Mouse (Mus musculus) megakaryocyte-erythroid progenitor cell, adult 5-6 weeks (primary cell): ENCODE measurements at regions not wholly inside any gene's neighbourhood (a gene's known extent, or its start where the extent isn't known, plus 50 kb on each side); places are given as distances from the start of the nearest gene placed in this dataset.

Experiments used
- ATAC-seq: replicated peaks from 2 replicates; pipeline ENCODE4 v1.8.0; 2016; ENCODE audit warnings: mild to moderate bottlenecking, inconsistent platforms; ENCODE audit not compliant: severe bottlenecking, poor library complexity, low FRiP score, low TSS enrichment

GRCm38 (mm10) chr5:64667053-64667452 lies 136.1 kb upstream of the Klf3 start:
- ATAC-seq: peak; percentile 66; the same call in 1 of the 2 replicates

GRCm38 (mm10) chr5:64673861-64674260 lies 129.3 kb upstream of the Klf3 start:
- no peak for ATAC-seq

GRCm38 (mm10) chr5:64676214-64676945 lies 126.8 kb upstream of the Klf3 start:
- ATAC-seq: no peak

- no peak for ATAC-seq
Measured at GRCm38 (mm10) chr5:64676946-64677588, 126.1 kb upstream of the Klf3 start.

- no peak for ATAC-seq
Measured at GRCm38 (mm10) chr5:64678706-64679105, 124.5 kb upstream of the Klf3 start.

GRCm38 (mm10) chr5:64679996-64680625 lies 123.1 kb upstream of the Klf3 start:
- no peak for ATAC-seq

GRCm38 (mm10) chr5:64681161-64681560 lies 122.0 kb upstream of the Klf3 start:
- no peak for ATAC-seq

- ATAC-seq: peak; percentile 24; the same call in 1 of the 2 replicates
Measured at GRCm38 (mm10) chr5:64682326-64682845, 120.8 kb upstream of the Klf3 start.

- ATAC-seq: no peak
Measured at GRCm38 (mm10) chr5:64683419-64683818, 119.8 kb upstream of the Klf3 start.

GRCm38 (mm10) chr5:64684275-64684674 lies 118.9 kb upstream of the Klf3 start:
- no peak for ATAC-seq

GRCm38 (mm10) chr5:64690148-64690547 lies 113.0 kb upstream of the Klf3 start:
- no peak for ATAC-seq

- ATAC-seq: peak; percentile 69
Measured at GRCm38 (mm10) chr5:64691406-64692100, 111.6 kb upstream of the Klf3 start.

- ATAC-seq: peak; percentile 51
Measured at GRCm38 (mm10) chr5:64692335-64692734, 110.9 kb upstream of the Klf3 start.

- ATAC-seq: peak; percentile 23; the same call in 1 of the 2 replicates
Measured at GRCm38 (mm10) chr5:64693616-64694015, 109.6 kb upstream of the Klf3 start.

- ATAC-seq: no peak
Measured at GRCm38 (mm10) chr5:64694606-64695005, 108.6 kb upstream of the Klf3 start.

- ATAC-seq: no peak
Measured at GRCm38 (mm10) chr5:64696099-64696498, 107.1 kb upstream of the Klf3 start.

- ATAC-seq: no peak
Measured at GRCm38 (mm10) chr5:64697466-64697865, 105.7 kb upstream of the Klf3 start.

GRCm38 (mm10) chr5:64698458-64699116 lies 104.6 kb upstream of the Klf3 start:
- ATAC-seq: no peak

GRCm38 (mm10) chr5:64700030-64700429 lies 103.2 kb upstream of the Klf3 start:
- no peak for ATAC-seq
